Mouse (Mus musculus): ENCODE results near the gene BC030870.

BC030870 gene

DNA sequence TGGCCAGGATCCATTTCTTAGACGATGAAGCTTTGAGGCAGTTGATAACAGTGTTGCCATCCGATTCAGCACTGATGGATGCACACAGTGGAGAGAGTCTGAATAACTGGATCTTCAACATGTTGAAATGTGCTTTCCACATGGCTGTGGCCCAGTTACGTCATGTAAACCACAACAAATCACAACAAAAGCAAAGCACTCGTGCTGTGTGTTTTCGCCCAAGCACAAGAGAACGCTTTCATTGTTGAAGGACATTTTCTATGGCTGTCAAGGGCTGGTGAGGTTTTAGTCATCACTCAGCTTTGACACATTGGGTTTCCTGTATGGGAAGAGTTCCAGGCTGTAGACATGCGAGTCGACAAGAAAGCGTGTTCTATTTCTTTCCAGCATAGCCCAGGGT, 48.6 kb downstream of the BC030870 start:
- in situ Hi-C loops (cut with MboI, MseI) = no loop called here

DNA sequence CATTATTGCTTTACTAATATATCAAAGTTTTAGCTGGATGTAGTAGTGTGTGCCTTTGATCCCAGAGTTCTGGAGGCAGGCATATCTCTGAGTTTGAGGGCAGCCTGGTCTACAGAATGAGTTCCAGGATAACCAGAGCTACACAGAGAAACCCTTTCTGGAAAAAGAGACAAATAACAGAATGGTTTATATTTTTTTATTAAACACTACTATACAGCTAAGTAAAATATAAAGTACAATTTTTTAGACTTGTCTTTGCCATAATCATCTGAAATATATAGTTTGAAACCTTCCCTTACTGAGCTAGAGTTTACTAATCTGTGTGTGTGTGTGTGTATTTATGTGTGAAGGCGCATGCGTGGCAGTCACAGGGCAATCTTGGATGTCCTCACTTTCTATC, 54.6 kb downstream of the BC030870 start, which contains the start of gene Gm10663:
Gene Gm10663 (plus strand): TSS at position 301 of the 400 bp plus-strand sequence.
- in situ Hi-C loops (cut with MboI, MseI) = no loop called here

DNA sequence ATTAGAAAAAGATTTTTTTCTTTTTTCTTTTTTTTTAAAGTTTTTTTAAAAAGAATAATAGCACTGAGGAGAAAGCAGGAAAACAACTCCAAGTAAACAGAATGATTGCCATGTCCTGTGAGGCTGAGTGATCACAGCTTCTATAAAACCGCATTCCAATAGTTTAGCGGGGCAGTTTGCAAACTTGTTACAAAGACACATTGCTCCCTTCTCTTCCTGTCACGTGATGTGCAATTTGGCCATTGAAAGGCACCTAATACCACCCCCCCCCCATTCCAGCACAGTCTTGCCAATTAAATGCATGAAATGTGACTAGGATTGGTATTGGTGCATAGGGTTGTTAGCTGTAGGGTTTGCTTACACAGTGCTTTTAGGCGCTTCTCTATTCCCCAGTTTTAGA, 58.4 kb downstream of the BC030870 start:
- in situ Hi-C loops (cut with MboI, MseI) = no loop called here

DNA sequence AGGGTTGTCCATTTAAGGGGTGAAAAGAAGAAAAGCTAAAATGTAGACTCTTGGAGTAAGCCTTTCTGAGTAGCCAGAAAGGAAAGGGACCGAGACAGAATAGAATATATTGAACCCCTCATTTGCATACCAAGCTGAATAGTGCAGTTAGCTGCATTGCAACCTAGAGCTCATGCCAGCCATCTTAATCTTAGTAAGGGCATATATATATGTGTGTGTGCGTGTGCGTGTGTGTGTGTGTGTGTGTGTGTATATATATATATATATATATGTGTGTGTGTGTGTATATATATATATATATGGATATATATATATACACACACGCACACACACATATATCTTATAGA, 60.9 kb downstream of the BC030870 start:
- in situ Hi-C loops (cut with MboI, MseI) = no loop called here

DNA sequence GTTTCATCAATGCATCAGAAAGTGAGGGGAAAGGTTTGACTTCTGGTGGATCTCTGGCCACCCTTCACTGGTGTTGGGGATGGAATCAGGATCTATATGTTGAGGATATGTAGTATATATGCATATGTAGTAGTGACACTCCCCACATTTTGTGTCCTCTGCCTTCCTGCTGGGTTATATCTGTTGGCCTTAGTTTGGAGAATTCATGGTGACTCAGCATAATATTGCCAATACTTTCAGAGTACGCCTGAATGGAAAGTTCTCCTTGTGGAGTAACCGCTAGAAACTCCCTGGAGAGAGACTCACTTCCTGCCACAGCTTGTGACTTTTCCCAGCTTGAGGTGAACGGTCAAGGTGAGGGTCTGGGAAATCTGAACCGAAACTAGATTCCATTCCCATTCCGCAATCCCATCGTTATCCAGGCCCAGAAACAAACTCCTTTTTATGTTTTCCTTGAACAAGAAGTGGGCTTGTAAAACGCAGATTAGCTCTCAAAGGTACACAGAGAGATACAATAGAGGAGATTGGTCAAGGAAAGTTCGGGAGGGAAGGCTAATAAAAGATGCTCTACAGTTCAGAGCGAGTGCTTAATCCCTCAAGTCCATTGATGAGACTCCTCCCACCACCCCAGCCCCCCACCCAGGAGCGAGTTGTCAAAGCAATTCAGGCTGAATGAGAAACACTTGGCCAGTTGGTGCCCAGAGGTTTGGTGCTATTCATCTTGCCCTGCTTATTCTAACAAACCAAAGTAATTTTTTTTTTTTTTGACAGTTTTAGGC, 61.5 kb downstream of the BC030870 start:
- in situ Hi-C loops (cut with MboI, MseI) = no loop called here

DNA sequence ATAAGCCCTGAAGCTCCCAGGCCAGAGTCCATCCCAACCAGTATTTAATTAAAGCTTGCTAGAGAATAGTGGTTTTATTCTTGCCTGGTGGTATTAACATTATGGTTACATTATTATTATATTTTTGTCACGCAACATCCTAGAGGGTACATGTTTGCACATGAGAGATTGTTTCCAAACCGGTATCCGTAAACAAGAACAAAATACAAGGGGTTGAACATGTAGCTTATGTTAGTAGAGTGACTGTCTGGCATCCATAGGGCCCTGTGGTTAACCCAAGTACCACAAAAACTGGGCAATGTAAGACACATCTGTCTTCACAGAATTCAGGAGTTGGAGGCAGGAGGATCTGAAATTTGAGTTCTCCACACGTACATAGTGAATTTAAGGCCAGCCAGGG, 62.3 kb downstream of the BC030870 start:
- in situ Hi-C loops (cut with MboI, MseI) = no loop called here

DNA sequence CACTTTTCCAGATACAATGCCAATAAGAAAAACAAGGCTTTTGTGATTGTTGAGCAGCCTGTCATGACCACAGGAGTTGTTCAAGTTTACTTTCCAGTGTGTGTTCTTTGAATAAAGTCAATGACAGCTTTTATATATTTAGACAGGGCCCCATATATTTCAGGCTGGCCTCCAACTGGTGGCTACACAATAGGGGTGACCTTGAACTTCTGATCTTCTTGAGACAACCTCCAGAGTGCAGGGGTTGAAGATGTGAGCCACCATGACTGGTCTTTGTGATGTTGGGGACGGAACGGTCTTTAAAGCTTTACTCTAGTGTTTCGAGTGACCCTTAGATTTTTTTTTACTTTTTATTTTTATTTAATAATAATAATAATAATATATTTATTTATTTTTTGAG, 63.7 kb downstream of the BC030870 start:
- in situ Hi-C loops (cut with MboI, MseI) = no loop called here

DNA sequence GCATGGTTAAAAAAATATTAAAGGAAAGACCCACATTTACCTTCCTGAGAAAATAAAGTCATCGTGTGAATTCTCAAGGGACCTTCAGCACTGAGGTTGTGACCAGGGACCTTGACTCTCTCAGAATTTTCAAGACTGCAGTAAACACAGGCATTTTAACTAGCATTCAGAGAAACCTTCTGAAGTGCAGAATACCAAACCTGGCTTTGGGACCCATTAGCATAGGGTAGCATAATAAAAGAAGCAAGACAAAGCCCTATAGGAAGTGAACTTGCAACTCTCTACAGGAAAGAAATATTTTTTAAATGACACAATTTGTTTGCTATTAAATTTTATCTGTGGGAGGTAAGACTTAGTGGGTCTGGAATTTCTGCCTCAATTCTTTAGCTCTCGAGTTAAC, 65.3 kb downstream of the BC030870 start:
- in situ Hi-C loops (cut with MboI, MseI) = no loop called here

DNA sequence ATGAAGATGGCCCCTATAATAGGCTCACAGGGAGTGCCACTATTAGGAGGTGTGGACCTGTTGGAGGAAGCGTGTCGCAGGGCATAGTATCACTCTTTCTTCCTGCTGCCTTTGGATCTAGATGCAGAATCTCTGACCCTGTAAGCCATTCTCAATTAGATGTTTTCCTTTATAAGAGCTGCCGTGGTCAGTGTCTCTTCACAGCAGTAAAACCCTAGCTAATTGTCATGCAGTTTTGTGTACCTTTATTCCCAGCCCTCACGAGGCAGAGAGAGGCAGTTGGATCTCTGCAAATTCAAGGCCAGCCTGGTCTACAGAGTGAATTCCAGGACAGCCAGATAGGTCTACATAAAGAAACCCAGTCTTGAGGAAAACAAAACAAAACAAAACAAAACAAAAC, 67.2 kb downstream of the BC030870 start:
- in situ Hi-C loops (cut with MboI, MseI) = no loop called here

DNA sequence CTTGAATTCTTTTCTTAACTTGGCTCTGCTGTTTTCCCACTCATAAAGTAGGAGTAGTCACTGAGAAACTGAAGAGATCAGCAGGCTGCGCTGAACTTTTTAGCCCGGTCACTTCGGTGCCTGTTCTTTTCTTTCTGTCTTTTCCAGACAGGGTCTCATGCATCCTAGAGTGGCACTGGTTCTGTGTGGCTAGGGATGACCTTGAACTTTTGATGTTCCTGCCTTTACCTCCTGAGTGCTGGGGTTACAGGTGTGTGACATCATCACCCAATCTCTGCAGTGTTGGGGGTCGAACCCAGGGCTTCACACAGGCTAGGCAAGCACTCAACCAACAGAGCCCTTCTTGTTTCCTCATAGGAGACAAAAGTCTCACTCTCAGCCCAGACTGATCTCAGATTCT, 72.6 kb downstream of the BC030870 start:
- in situ Hi-C loops (cut with MboI, MseI) = no loop called here

DNA sequence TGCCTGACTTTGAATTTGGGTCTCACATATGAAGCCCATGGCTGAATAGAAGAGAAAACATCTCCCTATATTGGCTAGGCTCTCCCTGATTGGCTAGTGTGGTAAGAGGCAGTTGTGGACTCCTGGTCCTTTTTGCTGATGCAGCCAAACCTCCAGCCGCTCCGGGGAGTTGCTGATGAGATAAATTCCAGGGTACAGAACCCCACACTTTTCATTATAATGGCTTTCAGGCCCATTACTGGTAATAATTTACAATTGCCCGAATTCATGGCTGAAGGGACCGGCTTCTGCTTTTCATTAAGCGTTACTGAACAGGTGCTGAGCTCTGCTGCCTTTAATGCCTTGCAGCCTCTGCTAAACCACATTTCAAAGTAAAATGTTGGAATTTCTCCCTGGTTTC, 75.4 kb downstream of the BC030870 start:
- in situ Hi-C loops (cut with MboI, MseI) = no loop called here

DNA sequence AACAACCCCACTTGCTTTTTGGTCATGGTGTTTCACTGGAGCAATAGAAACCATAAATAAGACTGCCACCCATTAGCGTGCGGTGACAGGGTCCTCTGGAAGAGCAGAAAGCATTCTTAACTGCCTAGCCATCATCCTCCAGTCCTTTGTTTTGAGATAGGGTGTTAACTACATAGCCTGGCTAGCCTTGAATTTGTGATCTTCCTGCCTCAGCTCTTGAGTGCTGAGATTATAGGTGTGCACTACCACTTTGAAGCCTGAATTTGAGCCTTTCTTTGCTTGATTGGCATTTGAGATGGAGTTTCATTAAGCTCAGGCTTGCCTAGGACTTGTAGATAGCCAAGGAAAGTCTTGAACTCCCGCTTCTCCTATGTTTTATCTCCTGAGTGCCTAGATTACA, 75.8 kb downstream of the BC030870 start:
- in situ Hi-C loops (cut with MboI, MseI) = no loop called here

DNA sequence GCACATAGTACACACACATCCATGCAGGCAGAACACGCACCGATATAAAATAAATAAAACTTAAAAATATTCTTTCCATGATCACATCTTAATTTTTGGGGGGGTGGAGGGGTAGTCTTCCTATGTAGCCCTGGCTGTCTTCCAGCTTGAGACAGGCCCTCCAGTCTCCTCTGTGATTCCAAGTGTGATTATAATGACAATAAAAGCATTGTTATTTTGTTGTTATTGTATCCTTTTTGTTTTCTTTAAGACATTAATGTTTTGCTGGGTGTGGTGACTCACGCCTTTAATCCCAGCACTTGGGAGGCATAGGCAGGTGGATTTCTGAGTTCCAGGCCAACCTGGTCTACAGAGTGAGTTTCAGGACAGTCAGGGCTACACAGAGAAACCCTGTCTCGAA, 81.6 kb downstream of the BC030870 start:
- in situ Hi-C loops (cut with MboI, MseI) = no loop called here

DNA sequence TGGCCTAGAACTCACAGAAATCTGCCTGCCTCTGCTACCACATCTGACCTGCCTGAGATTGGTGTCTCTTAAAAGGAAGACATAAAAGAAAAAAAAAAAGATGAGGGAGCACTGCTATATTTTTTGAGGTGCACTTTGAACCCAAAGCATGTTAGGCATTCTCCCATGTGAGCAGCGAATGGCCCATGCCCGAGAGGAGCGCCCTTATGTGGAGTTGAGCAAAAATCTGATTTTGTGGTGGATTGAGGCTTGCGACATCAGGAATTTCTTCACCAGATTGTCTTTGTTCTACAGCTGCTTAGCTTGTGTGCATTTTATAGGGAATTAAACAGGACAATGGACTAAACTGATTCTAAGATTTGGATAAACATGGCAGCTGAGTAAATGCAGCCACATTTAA, 82.2 kb downstream of the BC030870 start:
- in situ Hi-C loops (cut with MboI, MseI) = no loop called here

DNA sequence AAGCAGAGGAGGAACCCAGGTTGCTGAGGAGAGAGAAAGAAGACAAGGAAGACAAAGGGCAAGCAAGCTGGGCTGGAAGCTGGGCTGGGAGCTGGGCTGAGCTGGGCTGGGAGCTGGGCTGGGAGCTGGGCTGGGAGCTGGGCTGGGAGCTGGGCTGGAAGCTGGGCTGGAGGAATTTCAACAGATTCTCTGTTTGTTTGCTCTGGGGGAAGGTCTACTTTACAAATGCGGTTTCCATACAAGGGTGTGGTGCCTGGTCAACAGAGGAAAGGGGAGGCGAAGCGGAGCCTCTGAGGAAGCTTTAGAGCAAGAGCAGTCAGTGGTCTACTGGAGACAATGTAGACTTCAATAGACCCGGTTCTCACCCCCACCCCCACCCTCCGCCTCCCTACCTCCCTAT, 82.8 kb downstream of the BC030870 start:
- in situ Hi-C loops (cut with MboI, MseI) = no loop called here

DNA sequence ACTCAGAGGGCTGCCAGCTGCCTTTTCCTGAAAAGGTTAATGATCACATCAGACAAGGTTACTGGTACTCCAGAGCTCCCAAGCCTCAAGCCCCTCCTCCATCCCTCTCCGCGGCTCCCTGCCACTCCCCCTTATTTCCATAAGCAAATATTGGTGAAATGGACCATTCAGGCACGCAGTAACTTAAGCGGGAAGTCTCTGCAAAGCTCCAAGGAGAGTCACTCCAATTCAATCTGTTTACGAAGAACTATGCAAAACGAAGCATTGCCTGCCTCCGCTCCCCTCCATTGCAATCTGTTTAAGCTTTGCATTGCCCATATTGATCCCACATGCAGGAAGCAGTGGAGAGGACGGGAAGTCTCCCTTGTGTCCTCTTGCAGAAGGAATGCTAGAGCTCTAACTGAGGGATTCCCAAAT, 92.2 kb downstream of the BC030870 start, which contains the start of gene Apela:
Gene Apela (minus strand): TSS at position 220 of the 417 bp plus-strand sequence.
- in situ Hi-C loops (cut with MboI, MseI) = no loop called here
